Mouse (Mus musculus): ENCODE results near the gene Tnpo2. TPM values are rescaled to one million over a fixed set of nuclear protein-coding genes. Genes with fewer than 3 reads are reported as not detected.

The Tnpo2 gene
- polyA plus RNA-seq, 1 experiment from 2014 or later = 19.0 TPM

GRCm38 (mm10) chr8:85071514-85072281 is 35.0 kb downstream of the Tnpo2 start, which contains the start of gene Dhps:
TSS of gene Dhps (plus strand) at chr8:85071757.
- under 1% methylated on average over 68 of the region's 68 CpGs for WGBS
- peak; percentile 91 for ATAC-seq (ENCODE audit: insufficient number of reproducible peaks, insufficient read depth, low FRiP score, low read depth)
- no peaks in the 10 kb centered on the region for H3K27me3 ChIP-seq (ENCODE audit: control insufficient read depth, insufficient read depth, low read length)
- H3K4me3 ChIP-seq (ENCODE audit: low read depth, low read length) = peak within 1 kb of the TSS; percentile 97
- H3K36me3 ChIP-seq (ENCODE audit: control insufficient read depth, insufficient read depth, low read length) = peaks cover 33% of the 10 kb centered on the region
- H3K27ac ChIP-seq (ENCODE audit: low read length) = peak within 1 kb of the TSS; percentile 98
- H3K4me2 ChIP-seq (replicated peaks; ENCODE audit: low read depth, low read length) = peak within 1 kb of the TSS; percentile 67
- no peaks in the 10 kb centered on the region for H3K9me3 ChIP-seq (ENCODE audit: control insufficient read depth, low read depth, low read length)
- peak within 1 kb of the TSS; percentile 85 for H3K9ac ChIP-seq (replicated peaks; ENCODE audit: low read depth, low read length)
- peaks cover 4% of the 10 kb centered on the region; the same call in 1 of the 2 replicates for H3K4me1 ChIP-seq (ENCODE audit: control insufficient read depth, insufficient read depth, low read length)

GRCm38 (mm10) chr8:85072364-85072929 is 35.7 kb downstream of the Tnpo2 start:
- H3K4me2 ChIP-seq (replicated peaks; ENCODE audit: low read depth, low read length) = peak overlapping the region; percentile 67
- no peaks in the 10 kb centered on the region for H3K27me3 ChIP-seq (ENCODE audit: control insufficient read depth, insufficient read depth, low read length)
- peaks cover 4% of the 10 kb centered on the region; the same call in 1 of the 2 replicates for H3K4me1 ChIP-seq (ENCODE audit: control insufficient read depth, insufficient read depth, low read length)
- WGBS = 40% methylated on average over 9 of the region's 9 CpGs
- 0 out of 2 replicates have a peak, but pooled peaks have one; percentile 2 for ATAC-seq (ENCODE audit: insufficient number of reproducible peaks, insufficient read depth, low FRiP score, low read depth)
- peak overlapping the region; percentile 98; the same call in 1 of the 2 replicates for H3K27ac ChIP-seq (ENCODE audit: low read length)
- H3K9me3 ChIP-seq (ENCODE audit: control insufficient read depth, low read depth, low read length) = no peaks in the 10 kb centered on the region
- peak overlapping the region; percentile 97 for H3K4me3 ChIP-seq (ENCODE audit: low read depth, low read length)
- peaks cover 34% of the 10 kb centered on the region for H3K36me3 ChIP-seq (ENCODE audit: control insufficient read depth, insufficient read depth, low read length)
- peak overlapping the region; percentile 85; the same call in 1 of the 2 replicates for H3K9ac ChIP-seq (replicated peaks; ENCODE audit: low read depth, low read length)

GRCm38 (mm10) chr8:85073041-85073612 is 36.4 kb downstream of the Tnpo2 start:
- Histone ChIP-seq H3K4me2 (replicated peaks; ENCODE audit: low read depth, low read length) (no peak overlapping the region), H3K9ac (replicated peaks; ENCODE audit: low read depth, low read length) (no peak overlapping the region), H3K4me1 (ENCODE audit: control insufficient read depth, insufficient read depth, low read length) (peaks cover 4% of the 10 kb centered on the region; the same call in 1 of the 2 replicates), H3K9me3 (ENCODE audit: control insufficient read depth, low read depth, low read length) (no peaks in the 10 kb centered on the region), H3K4me3 (ENCODE audit: low read depth, low read length) (no peak overlapping the region), H3K36me3 (ENCODE audit: control insufficient read depth, insufficient read depth, low read length) (peaks cover 34% of the 10 kb centered on the region), H3K27ac (ENCODE audit: low read length) (no peak overlapping the region), H3K27me3 (ENCODE audit: control insufficient read depth, insufficient read depth, low read length) (no peaks in the 10 kb centered on the region)
- ATAC-seq (ENCODE audit: insufficient number of reproducible peaks, insufficient read depth, low FRiP score, low read depth) = no peak
- 93% methylated on average over 15 of the region's 15 CpGs for WGBS

- Histone ChIP-seq H3K27ac (ENCODE audit: low read length) (no peak overlapping the region), H3K27me3 (ENCODE audit: control insufficient read depth, insufficient read depth, low read length) (no peaks in the 10 kb centered on the region), H3K4me1 (ENCODE audit: control insufficient read depth, insufficient read depth, low read length) (peaks cover 4% of the 10 kb centered on the region; the same call in 1 of the 2 replicates), H3K36me3 (ENCODE audit: control insufficient read depth, insufficient read depth, low read length) (peaks cover 42% of the 10 kb centered on the region), H3K4me3 (ENCODE audit: low read depth, low read length) (no peak overlapping the region), H3K9ac (replicated peaks; ENCODE audit: low read depth, low read length) (no peak overlapping the region), H3K4me2 (replicated peaks; ENCODE audit: low read depth, low read length) (no peak overlapping the region), H3K9me3 (ENCODE audit: control insufficient read depth, low read depth, low read length) (no peaks in the 10 kb centered on the region)
- WGBS = 82% methylated on average over 10 of the region's 10 CpGs
- ATAC-seq (ENCODE audit: insufficient number of reproducible peaks, insufficient read depth, low FRiP score, low read depth) = no peak
Observed at GRCm38 (mm10) chr8:85074167-85074566, 37.5 kb downstream of the Tnpo2 start.

GRCm38 (mm10) chr8:85074617-85075016 is 37.9 kb downstream of the Tnpo2 start:
- Histone ChIP-seq H3K4me1 (ENCODE audit: control insufficient read depth, insufficient read depth, low read length) (peaks cover 6% of the 10 kb centered on the region; the same call in 1 of the 2 replicates), H3K27me3 (ENCODE audit: control insufficient read depth, insufficient read depth, low read length) (no peaks in the 10 kb centered on the region), H3K9ac (replicated peaks; ENCODE audit: low read depth, low read length) (no peak overlapping the region), H3K4me2 (replicated peaks; ENCODE audit: low read depth, low read length) (no peak overlapping the region), H3K4me3 (ENCODE audit: low read depth, low read length) (no peak overlapping the region), H3K27ac (ENCODE audit: low read length) (no peak overlapping the region), H3K36me3 (ENCODE audit: control insufficient read depth, insufficient read depth, low read length) (peaks cover 42% of the 10 kb centered on the region), H3K9me3 (ENCODE audit: control insufficient read depth, low read depth, low read length) (no peaks in the 10 kb centered on the region)
- no peak for ATAC-seq (ENCODE audit: insufficient number of reproducible peaks, insufficient read depth, low FRiP score, low read depth)
- 88% methylated on average over 10 of the region's 10 CpGs for WGBS

- no peak overlapping the region for H3K9ac ChIP-seq (replicated peaks; ENCODE audit: low read depth, low read length)
- H3K36me3 ChIP-seq (ENCODE audit: control insufficient read depth, insufficient read depth, low read length) = peaks cover 42% of the 10 kb centered on the region
- 79% methylated on average over 9 of the region's 9 CpGs for WGBS
- H3K4me1 ChIP-seq (ENCODE audit: control insufficient read depth, insufficient read depth, low read length) = peaks cover 9% of the 10 kb centered on the region; the same call in 1 of the 2 replicates
- no peak overlapping the region for H3K4me2 ChIP-seq (replicated peaks; ENCODE audit: low read depth, low read length)
- H3K4me3 ChIP-seq (ENCODE audit: low read depth, low read length) = no peak overlapping the region
- H3K27ac ChIP-seq (ENCODE audit: low read length) = no peak overlapping the region
- no peaks in the 10 kb centered on the region for H3K27me3 ChIP-seq (ENCODE audit: control insufficient read depth, insufficient read depth, low read length)
- H3K9me3 ChIP-seq (ENCODE audit: control insufficient read depth, low read depth, low read length) = no peaks in the 10 kb centered on the region
- no peak for ATAC-seq (ENCODE audit: insufficient number of reproducible peaks, insufficient read depth, low FRiP score, low read depth)
Observed at GRCm38 (mm10) chr8:85076001-85076400, 39.3 kb downstream of the Tnpo2 start.

GRCm38 (mm10) chr8:85076993-85077392 is 40.3 kb downstream of the Tnpo2 start:
- peaks cover 42% of the 10 kb centered on the region for H3K36me3 ChIP-seq (ENCODE audit: control insufficient read depth, insufficient read depth, low read length)
- WGBS = 0% methylated on average over 2 of the region's 2 CpGs
- ATAC-seq (ENCODE audit: insufficient number of reproducible peaks, insufficient read depth, low FRiP score, low read depth) = 0 out of 2 replicates have a peak, but pooled peaks have one; percentile 35

GRCm38 (mm10) chr8:85080214-85080531 is 43.5 kb downstream of the Tnpo2 start:
- Histone ChIP-seq H3K4me3 (ENCODE audit: low read depth, low read length) (peak overlapping the region; percentile 82), H3K36me3 (ENCODE audit: control insufficient read depth, insufficient read depth, low read length) (peaks cover 24% of the 10 kb centered on the region), H3K4me2 (replicated peaks; ENCODE audit: low read depth, low read length) (peak overlapping the region; percentile 96), H3K27ac (ENCODE audit: low read length) (no peak overlapping the region), H3K9me3 (ENCODE audit: control insufficient read depth, low read depth, low read length) (no peaks in the 10 kb centered on the region), H3K4me1 (ENCODE audit: control insufficient read depth, insufficient read depth, low read length) (peaks cover 15% of the 10 kb centered on the region), H3K9ac (replicated peaks; ENCODE audit: low read depth, low read length) (peak overlapping the region; percentile 81), H3K27me3 (ENCODE audit: control insufficient read depth, insufficient read depth, low read length) (no peaks in the 10 kb centered on the region)
- WGBS = under 1% methylated on average over 25 of the region's 25 CpGs
- ATAC-seq (ENCODE audit: insufficient number of reproducible peaks, insufficient read depth, low FRiP score, low read depth) = no peak

More at GRCm38 (mm10) chr8:85076993-85077392, 40.3 kb downstream of the Tnpo2 start:
- Histone ChIP-seq H3K4me3 (ENCODE audit: low read depth, low read length) (no peak overlapping the region), H3K27me3 (ENCODE audit: control insufficient read depth, insufficient read depth, low read length) (no peaks in the 10 kb centered on the region), H3K9ac (replicated peaks; ENCODE audit: low read depth, low read length) (no peak overlapping the region), H3K4me2 (replicated peaks; ENCODE audit: low read depth, low read length) (no peak overlapping the region), H3K9me3 (ENCODE audit: control insufficient read depth, low read depth, low read length) (no peaks in the 10 kb centered on the region), H3K4me1 (ENCODE audit: control insufficient read depth, insufficient read depth, low read length) (peaks cover 13% of the 10 kb centered on the region), H3K27ac (ENCODE audit: low read length) (no peak overlapping the region)
